ENCODE assay signal across 18 mouse cellular contexts in genomic region chr16:52438216-52438904, GRCm38 (mm10). TPM values are rescaled to one million over a fixed set of nuclear protein-coding genes. Genes with fewer than 3 reads are reported as not detected.
DNase-seq lines count a peak whose midpoint lies in the region; ATAC-seq and TF ChIP-seq lines count a peak whose summit lies in the region.
"Had no signal": no experiment of that assay in that cellular context is flagged by ENCODE, and none has a peak within 500 bp of the region (broad histone marks: within the 10 kb centered on the region; RNA-seq: fewer than 3 reads in every experiment).

No protein-coding gene starts in this region.

- no peaks in the 10 kb centered on the region for H3K27me3 ChIP-seq in lung, embryonic 14.5 days (ENCODE audit: insufficient read depth, low read length)
- H3K27me3 ChIP-seq in stomach, postnatal 0 days (ENCODE audit: control insufficient read depth, insufficient read depth, low read length) = no peaks in the 10 kb centered on the region
- H3K27me3 ChIP-seq: forebrain, embryonic 13.5 days; liver, embryonic 15.5 days; megakaryocyte, embryonic 14.5 days; midbrain, embryonic 15.5 days had no signal

- no peaks in the 10 kb centered on the region for H3K9me3 ChIP-seq in lung, embryonic 14.5 days (ENCODE audit: low read depth, low read length)
- H3K9me3 ChIP-seq in stomach, postnatal 0 days (ENCODE audit: control insufficient read depth, low read length) = no peaks in the 10 kb centered on the region
- H3K9me3 ChIP-seq: forebrain, embryonic 13.5 days; liver, embryonic 15.5 days; megakaryocyte, embryonic 14.5 days; midbrain, embryonic 15.5 days had no signal

- TF ChIP-seq CTCF in lung, embryonic 14.5 days (IDR thresholded peaks at IDR 0.05; ENCODE audit: low read depth) = no peak
- TF ChIP-seq CTCF in stomach, postnatal 0 days (IDR thresholded peaks at IDR 0.05; ENCODE audit: low read depth) = no peak

- H3K27ac ChIP-seq in lung, embryonic 14.5 days (ENCODE audit: low read depth) = no peak overlapping the region
- H3K27ac ChIP-seq in stomach, postnatal 0 days (replicated peaks) = peak overlapping the region; percentile 59
- H3K27ac ChIP-seq: forebrain, embryonic 13.5 days; hindbrain, postnatal 0 days; liver, embryonic 15.5 days; midbrain, embryonic 15.5 days had no signal

- H3K4me1 ChIP-seq in lung, embryonic 14.5 days (ENCODE audit: insufficient read depth) = peaks cover 5% of the 10 kb centered on the region; the same call in 1 of the 2 replicates
- no peaks in the 10 kb centered on the region; the same call in 1 of the 2 replicates for H3K4me1 ChIP-seq in stomach, postnatal 0 days (replicated peaks; ENCODE audit: control insufficient read depth, insufficient read depth)
- H3K4me1 ChIP-seq: forebrain, embryonic 13.5 days; megakaryocyte, embryonic 14.5 days; midbrain, embryonic 15.5 days had no signal

- DNase-seq in embryo, embryonic 11 days = peak; percentile 7
- DNase-seq in embryo, embryonic 10 days (ENCODE audit: low spot score) = no peak
- DNase-seq in lung, embryonic 14.5 days = peak; percentile 76
- DNase-seq in lung, adult 18-20 months = no peak
- DNase-seq in forelimb bud, embryonic 11.5 days (ENCODE audit: low read depth, low spot score) = peak; percentile 25
- DNase-seq in stomach, postnatal 0 days (ENCODE audit: low spot score) = no peak
- no peak for DNase-seq in layer of hippocampus, postnatal 14 days (ENCODE audit: low spot score in 2 of 2)
- DNase-seq in gastrocnemius, postnatal 25 days = no peak
- DNase-seq: cerebellum, adult 9-10 months; gastrocnemius, postnatal 36 days; heart, postnatal 14 days; kidney, adult 8-10 months had no signal

- H3K36me3 ChIP-seq in lung, embryonic 14.5 days (ENCODE audit: insufficient read depth) = no peaks in the 10 kb centered on the region
- no peaks in the 10 kb centered on the region for H3K36me3 ChIP-seq in stomach, postnatal 0 days (ENCODE audit: control insufficient read depth, insufficient read depth, low read length)
- H3K36me3 ChIP-seq: liver, embryonic 15.5 days; midbrain, embryonic 15.5 days had no signal

- no peak overlapping the region for H3K4me3 ChIP-seq in lung, embryonic 14.5 days (ENCODE audit: low read depth, low read length)
- H3K4me3 ChIP-seq in stomach, postnatal 0 days (ENCODE audit: low read depth, low read length) = no peak overlapping the region
- H3K4me3 ChIP-seq: forebrain, embryonic 13.5 days; liver, embryonic 15.5 days; megakaryocyte, embryonic 14.5 days; midbrain, embryonic 15.5 days had no signal

- TF ChIP-seq EP300 in stomach, postnatal 0 days (optimal IDR thresholded peaks at IDR 0.05) = no peak

- H3K9ac ChIP-seq in lung, embryonic 14.5 days = no peak overlapping the region
- no peak overlapping the region for H3K9ac ChIP-seq in stomach, postnatal 0 days (ENCODE audit: low read length)
- H3K9ac ChIP-seq: forebrain, embryonic 13.5 days; liver, embryonic 15.5 days; midbrain, embryonic 15.5 days had no signal

- no peak overlapping the region for H3K4me2 ChIP-seq in lung, embryonic 14.5 days
- H3K4me2 ChIP-seq in stomach, postnatal 0 days (replicated peaks; ENCODE audit: low read depth) = no peak overlapping the region
- H3K4me2 ChIP-seq: forebrain, embryonic 13.5 days; heart, embryonic 11.5 days; liver, embryonic 15.5 days; midbrain, embryonic 15.5 days had no signal

- 14% methylated on average over 6 of the region's 6 CpGs for WGBS in lung, embryonic 14.5 days
- WGBS in stomach, postnatal 0 days = 26% methylated on average over 6 of the region's 6 CpGs

- ATAC-seq in lung, embryonic 14.5 days (ENCODE audit: insufficient read depth) = peak; percentile 78
- peak; percentile 93 for ATAC-seq in stomach, postnatal 0 days (ENCODE audit: low FRiP score, low TSS enrichment)
- ATAC-seq: forebrain, embryonic 13.5 days; hindbrain, postnatal 0 days; midbrain, embryonic 15.5 days had no signal

RNA-seq across cellular contexts. Expression of gene Alcam, which starts 15.5 kb away (rescaled TPM):
- 46.9 and 52.0 TPM in 2 replicates for polyA plus RNA-seq in lung, embryonic 14.5 days (2014; fragmentation: Nextera tagmentation; extraction: Ambion mirVana)
- polyA plus RNA-seq in stomach, postnatal 0 days (2015; fragmentation: Nextera tagmentation; extraction: Ambion mirVana) = 19.7 and 20.4 TPM in 2 replicates
- total RNA-seq in layer of hippocampus, postnatal 14 days (2021) = 100 to 1,000 TPM; 107 to 109 TPM
- total RNA-seq in gastrocnemius, postnatal 25 days (2021) = 1 to 10 TPM in 1 of 2 experiments, under 1 TPM in 1; 0.97 to 2.4 TPM

Comparison
In these comparisons a context has a peak if more than half of its experiments do, and no peak if none do; other contexts are left out.
1. DNase-seq: peak in embryo, embryonic 11 days (single experiment), lung, embryonic 14.5 days (single experiment) and forelimb bud, embryonic 11.5 days (single experiment); none in embryo, embryonic 10 days (single experiment), lung, adult 18-20 months (0 of 2), stomach, postnatal 0 days (single experiment), layer of hippocampus, postnatal 14 days (0 of 2) and gastrocnemius, postnatal 25 days (single experiment).
2. RNA of gene Alcam, which starts 15.5 kb away (total RNA-seq): 107 to 109 TPM in layer of hippocampus, postnatal 14 days; 0.97 to 2.4 TPM in gastrocnemius, postnatal 25 days; every median in the first group is over 10 times any median in the second.